ENCODE assay signal across 13 mouse cellular contexts in the genomic region with DNA sequence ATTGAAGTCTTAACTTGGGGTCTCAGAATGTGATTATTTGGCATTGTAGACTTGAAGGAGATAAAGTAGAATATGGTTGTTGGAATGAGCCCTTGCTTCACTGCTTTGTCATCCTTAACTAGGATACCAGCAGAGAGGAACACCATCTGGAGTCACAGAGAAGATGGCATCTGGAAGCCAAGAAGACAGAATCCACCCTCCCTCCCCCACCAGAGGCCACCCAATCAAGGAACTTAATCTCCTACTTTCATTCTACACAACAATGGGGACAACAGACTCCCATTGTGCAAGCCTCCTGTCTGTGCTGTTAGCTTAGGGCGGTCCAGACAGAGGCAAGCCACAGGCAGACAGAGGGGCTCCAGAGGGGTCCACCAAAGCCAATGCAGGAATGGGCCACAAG.
"Had no signal": no experiment of that assay in that cellular context is flagged by ENCODE, and none has a peak within 500 bp of the region (broad histone marks: within the 10 kb centered on the region; RNA-seq: fewer than 3 reads in every experiment).

No protein-coding gene starts in this region.

- H3K27me3 ChIP-seq: lung, embryonic 15.5 days; midbrain, embryonic 12.5 days had no signal

- H3K4me1 ChIP-seq: limb, embryonic 12.5 days; liver, embryonic 13.5 days; lung, embryonic 15.5 days had no signal

- H3K36me3 ChIP-seq: limb, embryonic 12.5 days; liver, embryonic 13.5 days; lung, embryonic 15.5 days; midbrain, embryonic 12.5 days had no signal

- H3K4me3 ChIP-seq: limb, embryonic 12.5 days; liver, embryonic 13.5 days; lung, embryonic 15.5 days; megakaryocyte, embryonic 14.5 days; midbrain, embryonic 12.5 days had no signal

- DNase-seq: kidney, adult 8-10 months; liver; liver, embryonic 13.5 days; liver, postnatal 0 days; lung, postnatal 14 days; thymus, adult 18-20 months; thymus, postnatal 14 days had no signal

- H3K4me2 ChIP-seq: limb, embryonic 12.5 days; liver, embryonic 13.5 days; lung, embryonic 15.5 days; midbrain, embryonic 12.5 days had no signal

- H3K9me3 ChIP-seq: limb, embryonic 12.5 days; liver, embryonic 13.5 days; lung, embryonic 15.5 days; midbrain, embryonic 12.5 days had no signal

- H3K9ac ChIP-seq: limb, embryonic 12.5 days; liver, embryonic 13.5 days; liver, postnatal 0 days; lung, embryonic 15.5 days; midbrain, embryonic 12.5 days had no signal

- H3K27ac ChIP-seq: limb, embryonic 12.5 days; liver, embryonic 13.5 days; lung, embryonic 15.5 days; macrophage; midbrain, embryonic 12.5 days; stomach, postnatal 0 days had no signal

- ATAC-seq: liver, postnatal 0 days had no signal
